Mouse (Mus musculus) heart, adult 2 months (tissue): ENCODE data around the gene Hint2.

Experiments
- CTCF ChIP-seq: fragments of 200-600 bp; IDR thresholded peaks from 2 replicates; pipeline ENCODE4 v1.8.1; 2022; ENCODE audit warnings: antibody characterized with exemption, mild to moderate bottlenecking, moderate library complexity
- POLR2A ChIP-seq: fragments of 200-500 bp; IDR thresholded peaks from 2 replicates; pipeline ENCODE4 v1.6.1; 2011; ENCODE audit warnings: mild to moderate bottlenecking, low read depth, low read length, control low read depth; ENCODE audit not compliant: insufficient read depth

- TF ChIP-seq POLR2A = no peak
- TF ChIP-seq CTCF = no peak
Measured at GRCm38 (mm10) chr4:43640491-43640890, 15.8 kb downstream of the Hint2 start.
